Mouse (Mus musculus): ENCODE data around the gene Ssbp3. TPM values are rescaled to one million over a fixed set of nuclear protein-coding genes. Genes with fewer than 3 reads are reported as not detected.

The Ssbp3 gene
- 100 to 1,000 TPM in 1 of 2 experiments, 10 to 100 TPM in 1; 40.5 to 161 TPM for polyA plus RNA-seq (2012; fragmentation: generic; extraction: Trizol)

DNA sequence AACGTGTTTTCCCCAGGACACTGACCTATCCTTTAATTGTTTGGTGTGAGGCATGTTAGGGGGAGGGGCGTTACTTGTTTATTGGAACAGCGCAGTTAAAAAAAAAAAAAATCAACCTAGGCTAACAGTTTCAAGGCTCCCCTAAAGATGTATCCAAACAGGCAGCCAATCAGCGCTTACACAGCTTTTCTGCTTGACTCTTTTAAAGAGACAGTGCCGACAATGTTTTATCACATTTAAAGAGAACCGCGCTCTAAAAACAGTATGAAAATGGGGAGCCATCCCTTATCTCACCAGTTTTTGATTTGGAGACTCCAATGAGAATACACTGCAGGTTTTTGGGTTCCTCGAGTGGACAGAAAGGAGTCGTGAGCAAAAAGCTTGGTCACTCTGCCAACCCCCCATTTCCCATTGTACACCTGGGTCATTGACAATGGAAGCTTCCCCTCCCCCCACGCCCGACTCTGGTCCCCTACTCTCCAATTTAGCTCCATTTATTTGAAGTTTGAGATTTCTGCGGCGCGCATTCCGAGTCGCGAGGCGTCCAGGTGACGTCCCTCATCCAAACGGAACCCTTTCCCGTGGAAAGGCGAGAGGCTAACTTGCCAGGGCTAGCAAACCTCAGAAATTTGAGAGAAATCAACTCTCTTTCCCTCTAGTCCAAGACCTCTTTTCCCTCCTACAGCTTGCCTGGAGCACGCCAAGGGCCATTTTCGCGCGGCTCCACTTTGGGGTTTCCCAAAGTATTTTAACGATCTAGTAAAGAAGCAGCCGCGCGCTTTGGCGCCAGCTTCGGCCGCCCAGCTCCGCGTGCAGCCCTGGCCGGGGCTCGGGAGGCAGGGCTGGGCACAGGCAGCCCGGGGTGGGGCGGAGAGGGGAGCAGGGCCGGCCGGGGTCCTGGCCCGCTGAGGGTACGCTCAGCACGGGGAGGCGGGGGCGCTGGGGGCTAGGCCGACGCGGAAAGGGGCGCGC lies at the start of gene Ssbp3:
Ssbp3 (plus strand) TSS at position 501 of the 972 bp plus-strand sequence.

DNA sequence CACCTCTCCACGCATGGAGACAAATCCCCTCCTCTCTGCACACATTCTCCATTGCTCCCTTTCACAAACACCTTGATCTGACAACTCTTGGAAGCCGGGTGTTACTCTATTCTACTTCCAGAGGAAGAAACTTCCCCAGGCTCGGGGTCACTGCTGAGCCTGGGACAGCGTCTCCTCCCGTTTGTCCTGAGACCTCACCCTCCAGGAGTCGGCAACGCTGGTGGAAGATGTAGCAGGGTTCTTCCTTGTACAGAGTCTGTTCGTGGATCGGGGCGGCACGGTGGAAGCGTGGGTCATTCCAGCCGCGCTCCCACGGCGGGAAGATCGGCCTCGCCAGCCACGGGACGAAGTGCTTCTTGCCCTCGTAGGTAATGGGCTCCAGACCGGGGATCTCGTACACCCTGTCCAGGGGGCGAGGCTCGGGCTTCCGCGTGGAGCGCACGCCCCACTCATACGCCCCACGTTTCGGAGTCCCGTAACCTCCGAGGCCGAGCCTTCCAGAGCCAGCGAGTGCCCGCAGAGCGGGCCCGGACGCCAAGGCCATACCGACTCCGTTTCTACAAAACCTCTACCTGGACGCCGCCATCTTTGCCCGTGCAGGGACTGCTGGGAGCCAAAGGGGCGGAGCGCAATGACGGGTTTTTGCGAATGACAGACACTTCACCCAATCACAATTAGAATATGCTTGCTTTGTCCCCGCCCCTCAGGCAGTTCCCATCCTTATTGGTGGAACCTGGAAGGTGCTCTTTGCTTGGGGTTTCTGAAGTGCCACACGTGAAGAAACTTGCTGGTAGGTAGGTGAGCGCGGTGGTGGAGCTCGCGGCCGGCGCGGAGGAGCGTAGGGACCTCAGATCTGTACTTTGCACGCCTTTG lies 156.0 kb downstream of the Ssbp3 start, which contains the start of the genes Mrpl37 and Cyb5rl:
Mrpl37 (minus strand) TSS at position 617 of the 873 bp plus-strand sequence.
Cyb5rl (plus strand) TSS at position 737 of the 873 bp plus-strand sequence.

DNA sequence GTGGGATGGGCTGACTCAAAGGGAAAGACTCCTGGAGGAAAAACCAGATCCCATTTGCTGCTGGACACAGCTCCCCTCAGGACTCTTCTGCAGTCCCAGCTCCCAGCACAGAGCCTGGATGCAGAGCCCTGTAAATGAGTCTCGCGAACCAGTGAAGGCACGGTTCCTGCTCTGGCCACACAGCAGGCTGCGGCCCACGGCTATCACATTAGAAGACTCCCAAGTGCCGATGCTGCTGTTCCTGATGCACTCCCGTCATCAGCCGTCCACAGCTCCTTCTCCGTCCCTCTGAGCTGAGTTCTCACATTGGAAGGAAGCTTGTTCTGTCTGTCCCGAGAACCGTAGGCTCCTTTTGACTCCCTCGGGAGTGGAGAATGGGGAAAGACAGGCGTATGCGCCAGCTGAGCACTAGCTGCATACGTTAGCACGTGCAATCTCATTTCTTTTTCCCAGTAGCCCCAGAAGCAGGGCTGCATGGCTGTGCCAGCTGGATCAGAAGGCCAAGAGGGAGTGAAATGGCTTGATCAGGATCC lies 186.4 kb downstream of the Ssbp3 start, which contains the start of gene Cdcp2:
Cdcp2 (plus strand) TSS at position 51 of the 533 bp plus-strand sequence.

Other genes with a start within 250 kb of the Ssbp3 start
- gene Ttc4, start 231.8 kb upstream of the Ssbp3 start, polyA plus RNA-seq (2012; fragmentation: generic; extraction: Trizol): 10 to 100 TPM in 1 of 2 experiments, 1 to 10 TPM in 1; 7.8 to 25.4 TPM
- not detected for gene Mroh7, start 179.8 kb upstream of the Ssbp3 start, polyA plus RNA-seq (2012; fragmentation: generic; extraction: Trizol)
- gene Fam151a, start 176.8 kb upstream of the Ssbp3 start, polyA plus RNA-seq (2012; fragmentation: generic; extraction: Trizol): under 1 TPM in 1 of 2 experiments, not detected in 1; 0.04 TPM
- under 1 TPM; 0.25 to 0.94 TPM for gene Acot11, start 105.7 kb upstream of the Ssbp3 start, polyA plus RNA-seq (2012; fragmentation: generic; extraction: Trizol)
- gene Mrpl37, start 156.2 kb downstream of the Ssbp3 start, polyA plus RNA-seq (2012; fragmentation: generic; extraction: Trizol): 10 to 100 TPM; 46.4 to 82.1 TPM
- gene Cyb5rl, start 156.3 kb downstream of the Ssbp3 start, polyA plus RNA-seq (2012; fragmentation: generic; extraction: Trizol): 1 to 10 TPM; 6.4 to 9.6 TPM
- not detected for gene Cdcp2, start 186.2 kb downstream of the Ssbp3 start, polyA plus RNA-seq (2012; fragmentation: generic; extraction: Trizol)